Mouse (Mus musculus) gastrocnemius, adult 8-10 months (tissue): ENCODE data around the gene Lsm14a. TPM values are rescaled to one million over a fixed set of nuclear protein-coding genes. Genes with fewer than 3 reads are reported as not detected.

Experiments
- DNase-seq, 2 experiments: peaks; one replicate each; pipeline ENCODE4 v3.0.0; 2022; ENCODE audit warnings: low spot score in 2 of 2
- total RNA-seq, 4 experiments: library from RNA; stranded (reverse); gene quantifications; 2 replicates each; pipeline ENCODE4 v1.2.4; 2022

Gene Lsm14a
- 100 to 1,000 TPM in 2 of 4 experiments, 10 to 100 TPM in 2; 90.2 to 111 (median 99.9) TPM for total RNA-seq

- DNase-seq = no peak
Observed at GRCm38 (mm10) chr7:34393215-34393614, at the start of gene Lsm14a. Gene Lsm14a (minus strand): TSS chr7:34393315.

GRCm38 (mm10) chr7:34438903-34439302 is 45.8 kb upstream of the Lsm14a start:
- DNase-seq = no peak

GRCm38 (mm10) chr7:34433597-34433996 is 40.5 kb upstream of the Lsm14a start:
- DNase-seq = no peak

- DNase-seq = no peak
Observed at GRCm38 (mm10) chr7:34421201-34421600, 28.1 kb upstream of the Lsm14a start.

- no peak for DNase-seq
Observed at GRCm38 (mm10) chr7:34407492-34407891, 14.4 kb upstream of the Lsm14a start.

GRCm38 (mm10) chr7:34403876-34404275 is 10.8 kb upstream of the Lsm14a start:
- no peak for DNase-seq

GRCm38 (mm10) chr7:34400070-34400469 is 7.0 kb upstream of the Lsm14a start:
- DNase-seq = no peak

- no peak for DNase-seq
Observed at GRCm38 (mm10) chr7:34398831-34399230, 5.7 kb upstream of the Lsm14a start.

- no peak for DNase-seq
Observed at GRCm38 (mm10) chr7:34396791-34397190, 3.7 kb upstream of the Lsm14a start.

GRCm38 (mm10) chr7:34395761-34396160 is 2.6 kb upstream of the Lsm14a start:
- no peak for DNase-seq

- DNase-seq = no peak
Observed at GRCm38 (mm10) chr7:34394636-34395035, 1.5 kb upstream of the Lsm14a start.

- no peak for DNase-seq
Observed at GRCm38 (mm10) chr7:34394091-34394490, 976 bp upstream of the Lsm14a start.

- DNase-seq = no peak
Observed at GRCm38 (mm10) chr7:34392335-34392734, 780 bp downstream of the Lsm14a start.

- no peak for DNase-seq
Observed at GRCm38 (mm10) chr7:34391711-34392110, 1.4 kb downstream of the Lsm14a start.

- peak in 1 of 2 experiments; percentile 27 for DNase-seq
Observed at GRCm38 (mm10) chr7:34390834-34391155, 2.3 kb downstream of the Lsm14a start.

GRCm38 (mm10) chr7:34390111-34390833 is 2.8 kb downstream of the Lsm14a start:
- peak; percentile 33 to 62 for DNase-seq

GRCm38 (mm10) chr7:34389277-34390085 is 3.6 kb downstream of the Lsm14a start:
- peak; percentile 87 to 93 for DNase-seq

GRCm38 (mm10) chr7:34388445-34389276 is 4.5 kb downstream of the Lsm14a start:
- DNase-seq = peak; percentile 37 to 42

- no peak for DNase-seq
Observed at GRCm38 (mm10) chr7:34387784-34388444, 5.2 kb downstream of the Lsm14a start.

GRCm38 (mm10) chr7:34382803-34383202 is 10.3 kb downstream of the Lsm14a start:
- no peak for DNase-seq

GRCm38 (mm10) chr7:34381733-34382132 is 11.4 kb downstream of the Lsm14a start:
- DNase-seq = no peak
